Mouse (Mus musculus) erythroblast, embryonic 14.5 days (primary cell): ENCODE results near the gene Otog. TPM values are rescaled to one million over a fixed set of nuclear protein-coding genes. Genes with fewer than 3 reads are reported as not detected.

Experiments used
- H3K27me3 ChIP-seq: 2 replicates; pipeline ENCODE4 v1.6.1; 2012; ENCODE audit warnings: inconsistent platforms; ENCODE audit not compliant: control insufficient read depth
- H3K36me3 ChIP-seq: 2 replicates; pipeline ENCODE4 v1.6.1; 2012; ENCODE audit warnings: mild to moderate bottlenecking, inconsistent platforms; ENCODE audit not compliant: control insufficient read depth
- H3K4me1 ChIP-seq: 2 replicates; pipeline ENCODE4 v1.6.1; 2012; ENCODE audit warnings: inconsistent platforms; ENCODE audit not compliant: control insufficient read depth
- H3K4me3 ChIP-seq: replicated peaks from 2 replicates; pipeline ENCODE3; 2012; ENCODE audit warnings: moderate library complexity, mild to moderate bottlenecking, inconsistent platforms
- H3K9me3 ChIP-seq: 2 replicates; pipeline ENCODE4 v1.6.1; 2012; ENCODE audit warnings: low read length, inconsistent platforms, mixed read lengths; ENCODE audit not compliant: control insufficient read depth
- GATA1 ChIP-seq: IDR thresholded peaks from 2 replicates; pipeline ENCODE4 v1.6.1; 2012; ENCODE audit warnings: low read length, inconsistent platforms, mixed read lengths
- TAL1 ChIP-seq: IDR thresholded peaks from 3 replicates; pipeline ENCODE4 v1.6.1; 2012; ENCODE audit warnings: low read length, inconsistent platforms, mixed read lengths
- polyA plus RNA-seq: library from polyadenylated mRNA; stranded (reverse); fragments of >175 nt; gene quantifications from 2 replicates; pipeline ENCODE4 v1.2.3, GENCODE M21; 2012

The Otog gene
- polyA plus RNA-seq, 1 experiment, result not detected

DNA sequence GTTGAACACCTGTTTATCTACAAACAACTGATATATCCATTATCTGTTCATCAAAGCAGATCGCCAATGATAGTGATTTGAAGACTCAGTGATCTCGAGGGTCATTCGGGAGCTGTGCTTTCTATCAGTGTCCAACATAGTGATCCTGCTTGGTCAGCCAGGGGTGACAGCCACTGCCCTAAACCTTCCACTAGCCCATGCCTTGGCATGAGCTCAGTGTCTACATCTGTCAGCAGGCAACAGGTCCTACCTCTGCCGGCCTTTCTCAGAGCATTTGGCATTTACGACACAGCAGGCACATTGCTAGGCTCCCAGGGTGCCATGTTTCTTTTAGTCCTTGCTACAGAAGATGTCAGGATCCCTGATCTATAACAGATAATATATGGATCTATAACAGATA, 99.5 kb downstream of the Otog start:
- H3K4me1 ChIP-seq, result no peaks in the 10 kb centered on the region
- peaks cover 2% of the 10 kb centered on the region; the same call in 1 of the 2 replicates for H3K9me3 ChIP-seq
- TF ChIP-seq GATA1, result no peak
- TF ChIP-seq TAL1, result no peak
- no peak overlapping the region for H3K4me3 ChIP-seq
- no peaks in the 10 kb centered on the region for H3K27me3 ChIP-seq
- no peaks in the 10 kb centered on the region for H3K36me3 ChIP-seq

DNA sequence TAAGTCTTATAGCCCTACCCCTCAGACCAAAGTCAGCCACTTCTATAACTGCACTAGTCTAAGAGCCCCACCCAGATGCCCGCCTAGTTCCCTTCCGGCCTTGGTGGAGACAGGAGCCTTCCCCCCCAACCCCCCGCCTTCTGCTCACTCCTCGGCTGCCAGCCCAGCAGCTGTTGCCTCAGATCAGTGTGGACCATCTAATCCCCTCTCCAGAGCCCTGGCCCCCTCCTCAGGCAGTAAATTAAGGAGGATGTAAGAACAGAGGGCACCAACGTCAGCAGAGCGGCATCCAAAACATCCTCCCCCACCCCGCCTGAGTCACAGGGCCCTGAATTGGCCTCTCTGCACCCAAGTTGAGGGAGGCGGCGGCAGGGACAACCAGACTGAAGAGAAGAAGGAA, 100.7 kb downstream of the Otog start:
- H3K4me1 ChIP-seq, result no peaks in the 10 kb centered on the region
- H3K9me3 ChIP-seq, result peaks cover 2% of the 10 kb centered on the region; the same call in 1 of the 2 replicates
- TF ChIP-seq TAL1 (no peak), GATA1 (no peak)
- no peak overlapping the region for H3K4me3 ChIP-seq
- no peaks in the 10 kb centered on the region for H3K27me3 ChIP-seq
- H3K36me3 ChIP-seq, result no peaks in the 10 kb centered on the region

DNA sequence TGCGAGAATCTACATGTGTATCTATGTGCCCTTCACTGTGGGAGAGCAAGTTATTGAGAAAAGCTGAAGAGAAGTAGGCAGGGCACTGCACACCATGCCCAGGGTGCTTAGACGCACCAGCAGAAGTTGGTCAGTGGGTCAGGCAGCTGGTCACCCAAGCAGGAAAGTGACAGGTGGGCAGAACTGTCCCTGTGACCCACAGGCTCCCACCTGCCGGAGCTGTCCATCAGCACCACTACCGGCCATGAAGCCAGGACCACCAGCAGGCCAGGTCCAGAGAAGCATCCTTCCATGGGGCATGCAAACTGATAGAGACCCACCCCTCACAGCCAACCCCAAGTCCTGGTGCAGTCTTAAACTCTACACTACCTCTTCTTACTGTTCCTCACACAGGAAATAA, 106.9 kb downstream of the Otog start:
- H3K4me3 ChIP-seq, result no peak overlapping the region
- TF ChIP-seq GATA1 (no peak), TAL1 (no peak)
- no peaks in the 10 kb centered on the region for H3K4me1 ChIP-seq
- H3K9me3 ChIP-seq, result no peaks in the 10 kb centered on the region
- peaks cover 28% of the 10 kb centered on the region for H3K27me3 ChIP-seq
- no peaks in the 10 kb centered on the region for H3K36me3 ChIP-seq

DNA sequence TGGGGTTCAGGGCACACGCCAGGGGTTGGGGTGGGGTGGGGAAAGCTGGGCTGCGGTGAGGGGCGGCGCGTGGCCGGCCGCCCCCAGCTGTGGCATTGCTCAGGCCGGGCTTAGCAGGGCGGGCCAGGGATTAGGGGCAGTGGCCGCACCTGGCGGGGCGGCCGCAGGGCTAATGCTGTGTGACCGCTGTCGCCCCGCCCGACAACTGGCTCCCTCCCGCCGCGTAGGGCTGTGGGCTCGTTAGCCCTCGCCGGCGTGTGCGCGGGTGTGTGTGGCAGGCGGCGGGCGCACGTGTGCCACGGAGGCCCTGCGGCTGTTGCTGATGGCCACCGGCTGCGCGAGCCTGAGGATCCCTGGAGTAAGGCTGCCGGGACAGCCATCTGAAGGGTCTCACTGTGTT, 108.0 kb downstream of the Otog start:
- H3K4me3 ChIP-seq, result no peak overlapping the region
- TF ChIP-seq GATA1 (no peak), TAL1 (no peak)
- peaks cover 28% of the 10 kb centered on the region for H3K27me3 ChIP-seq
- no peaks in the 10 kb centered on the region for H3K36me3 ChIP-seq
- H3K4me1 ChIP-seq, result no peaks in the 10 kb centered on the region
- H3K9me3 ChIP-seq, result no peaks in the 10 kb centered on the region

DNA sequence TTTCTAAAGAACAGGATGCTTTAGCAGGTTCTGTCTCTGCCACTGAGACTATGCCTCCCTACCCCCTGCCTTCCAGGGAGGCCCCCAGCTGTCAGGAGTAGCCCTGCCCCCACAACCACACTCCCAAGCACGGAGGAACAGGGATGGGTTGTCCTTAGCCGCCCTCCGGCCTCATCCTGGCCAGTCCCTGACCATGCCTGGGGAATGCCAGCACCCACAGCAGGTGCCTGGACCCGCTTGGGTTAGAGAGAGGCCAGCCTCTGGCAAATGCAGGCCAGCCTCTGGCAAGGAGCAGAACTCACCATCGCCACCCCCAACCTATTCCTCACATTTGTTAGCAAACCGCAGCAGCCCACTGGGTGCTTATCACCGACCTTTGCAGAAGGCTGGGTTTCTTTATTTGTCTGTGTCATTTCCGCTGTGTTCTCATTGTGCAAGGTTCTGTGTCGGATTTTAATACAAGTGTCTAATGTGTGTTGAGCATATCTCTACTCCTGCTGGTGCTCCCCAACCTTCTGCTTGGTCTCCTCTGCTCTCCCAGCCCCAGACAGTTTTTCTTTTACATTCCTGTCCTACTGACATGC, 109.4 kb downstream of the Otog start:
- TF ChIP-seq GATA1, result no peak
- no peak for TF ChIP-seq TAL1
- Histone ChIP-seq H3K27me3 (peaks cover 28% of the 10 kb centered on the region), H3K9me3 (no peaks in the 10 kb centered on the region), H3K4me3 (no peak overlapping the region), H3K36me3 (no peaks in the 10 kb centered on the region), H3K4me1 (no peaks in the 10 kb centered on the region)

DNA sequence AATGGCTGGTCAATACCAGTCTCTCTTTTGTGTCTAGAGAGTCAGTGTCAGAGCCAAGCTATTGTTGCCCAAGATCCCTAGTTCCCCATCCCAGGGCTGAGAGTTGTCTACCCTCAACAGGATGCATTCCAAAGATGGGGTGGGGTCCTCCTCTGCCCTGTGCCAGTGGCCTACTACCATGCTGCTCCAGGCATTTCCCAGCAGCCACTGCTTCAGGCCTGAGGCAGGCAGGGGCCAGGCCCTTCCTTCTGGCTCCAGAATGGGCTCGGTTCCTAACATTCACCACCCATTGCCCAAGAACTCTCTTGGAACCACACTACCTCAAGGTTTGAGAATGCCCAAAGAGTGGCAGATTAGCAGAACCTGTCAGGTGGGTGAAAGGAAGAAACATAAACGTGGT, 112.0 kb downstream of the Otog start:
- Histone ChIP-seq H3K4me1 (no peaks in the 10 kb centered on the region), H3K4me3 (no peak overlapping the region), H3K9me3 (no peaks in the 10 kb centered on the region), H3K27me3 (peaks cover 26% of the 10 kb centered on the region), H3K36me3 (no peaks in the 10 kb centered on the region)
- TF ChIP-seq TAL1 (no peak), GATA1 (no peak)

DNA sequence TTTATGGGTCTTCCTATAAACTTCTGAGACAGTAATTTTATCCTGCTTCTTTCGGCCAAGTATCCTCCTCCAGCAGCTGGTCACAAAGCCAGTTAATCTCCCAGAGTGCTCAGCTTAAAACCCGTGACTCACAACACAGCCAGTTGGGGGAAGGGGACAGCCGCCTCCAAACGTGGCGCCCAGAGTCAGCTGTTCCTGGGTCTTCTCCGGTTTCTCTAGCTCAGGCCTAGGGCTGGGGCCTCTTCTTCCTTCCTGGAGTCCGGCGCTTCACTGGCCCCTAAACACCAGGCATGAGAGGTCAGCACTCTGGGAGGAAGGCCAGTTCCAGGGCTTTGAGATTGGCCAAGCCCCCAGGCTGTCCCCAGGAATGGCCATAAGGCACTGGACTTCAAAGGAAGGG, 112.4 kb downstream of the Otog start:
- Histone ChIP-seq H3K27me3 (peaks cover 22% of the 10 kb centered on the region), H3K9me3 (no peaks in the 10 kb centered on the region), H3K4me3 (no peak overlapping the region), H3K36me3 (no peaks in the 10 kb centered on the region), H3K4me1 (no peaks in the 10 kb centered on the region)
- TF ChIP-seq TAL1 (no peak), GATA1 (no peak)

DNA sequence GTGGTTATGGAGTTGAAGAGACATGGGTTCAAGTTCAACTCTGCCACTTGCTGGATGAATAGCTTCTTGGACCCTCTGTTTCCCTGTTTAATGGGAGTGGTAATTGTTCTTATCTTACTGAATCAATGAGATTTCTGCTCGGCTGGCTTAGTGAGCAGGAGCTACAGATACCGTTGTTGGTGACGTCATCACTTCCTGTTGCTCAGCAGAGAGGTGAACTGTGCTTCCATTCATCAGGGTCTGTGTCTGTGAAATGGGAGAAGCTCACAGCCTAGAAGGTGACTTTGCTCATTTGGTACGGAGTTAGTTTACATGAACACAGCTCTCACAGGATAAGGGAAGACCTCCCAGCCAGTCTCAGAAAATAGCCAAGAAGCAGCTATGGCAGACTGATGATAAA, 113.1 kb downstream of the Otog start:
- H3K4me3 ChIP-seq, result no peak overlapping the region
- H3K36me3 ChIP-seq, result no peaks in the 10 kb centered on the region
- TF ChIP-seq GATA1, result no peak
- no peak for TF ChIP-seq TAL1
- no peaks in the 10 kb centered on the region for H3K4me1 ChIP-seq
- no peaks in the 10 kb centered on the region for H3K9me3 ChIP-seq
- peaks cover 15% of the 10 kb centered on the region for H3K27me3 ChIP-seq

Other genes with a start within 250 kb of the Otog start
- 0.03 and 0.04 TPM in 2 replicates for gene Abcc6, start 210.7 kb upstream of the Otog start, polyA plus RNA-seq
- 1.4 and 1.8 TPM in 2 replicates for gene Nomo1, start 207.3 kb upstream of the Otog start, polyA plus RNA-seq
- gene Kcnj11, start 140.2 kb upstream of the Otog start, polyA plus RNA-seq, result 0.01 TPM in 1 of 2 replicates, not detected in the other
- gene Abcc8, start 61.0 kb upstream of the Otog start, polyA plus RNA-seq, result not detected in 2 replicates
- gene Ush1c, start 2.5 kb upstream of the Otog start, polyA plus RNA-seq, result not detected in 2 replicates
- not detected in 2 replicates for gene Myod1, start 135.5 kb downstream of the Otog start, polyA plus RNA-seq
- gene Kcnc1, start 155.5 kb downstream of the Otog start, polyA plus RNA-seq, result under 0.01 and 0.01 TPM in 2 replicates